Mouse (Mus musculus) lung, embryonic 14.5 days (tissue): ENCODE measurements around the gene Pnisr. TPM values are rescaled to one million over a fixed set of nuclear protein-coding genes. Genes with fewer than 3 reads are reported as not detected.

Experiments
- ATAC-seq: fragments of 200-750 bp; cut with Nextera tagmentation; 2 replicates; pipeline ENCODE4 v1.8.0; 2017; ENCODE audit warnings: mild to moderate bottlenecking, moderate TSS enrichment, moderate library complexity; ENCODE audit not compliant: insufficient read depth
- DNase-seq: peaks from one replicate; pipeline ENCODE4 v3.0.0-alpha.2; 2015
- H3K27ac ChIP-seq: fragments of 300-500 bp; sonication (generic); 2 replicates; pipeline ENCODE4 v1.5.1; 2014; ENCODE audit warnings: low read depth, mild to moderate bottlenecking, moderate library complexity
- H3K27me3 ChIP-seq: fragments of 300-500 bp; sonication (generic); 2 replicates; pipeline ENCODE4 v1.6.1; 2014; ENCODE audit warnings: low read length, control low read depth; ENCODE audit not compliant: insufficient read depth
- H3K36me3 ChIP-seq: fragments of 300-500 bp; sonication (generic); 2 replicates; pipeline ENCODE4 v1.6.1; 2014; ENCODE audit warnings: control low read depth; ENCODE audit not compliant: insufficient read depth
- H3K4me1 ChIP-seq: fragments of 300-500 bp; sonication (generic); 2 replicates; pipeline ENCODE4 v1.6.1; 2014; ENCODE audit warnings: antibody characterized with exemption, control low read depth; ENCODE audit not compliant: insufficient read depth
- H3K4me2 ChIP-seq: fragments of 300-500 bp; sonication (generic); 2 replicates; pipeline ENCODE4 v1.6.1; 2014; ENCODE audit warnings: mild to moderate bottlenecking
- H3K4me3 ChIP-seq: fragments of 300-500 bp; sonication (generic); 2 replicates; pipeline ENCODE4 v1.5.1; 2014; ENCODE audit warnings: low read depth, low read length
- H3K9ac ChIP-seq: fragments of 300-500 bp; sonication (generic); 2 replicates; pipeline ENCODE4 v1.6.1; 2014
- H3K9me3 ChIP-seq: fragments of 300-500 bp; sonication (generic); 2 replicates; pipeline ENCODE4 v1.6.1; 2016; ENCODE audit warnings: low read depth, low read length, control low read depth
- CTCF ChIP-seq: IDR thresholded peaks from 2 replicates; pipeline ENCODE4 v1.5.1; 2016; ENCODE audit warnings: antibody characterized with exemption, low read depth
- WGBS: fragments of 180-500 bp; shearing (Covaris S2); extraction: QIAGEN DNeasy Blood & Tissue Kit; methylation state at CpG from one replicate; pipeline ENCODE4 v1.1.7; 2014; 5-methylcytosine and 5-hydroxymethylcytosine counted together
- polyA plus RNA-seq: library from polyadenylated mRNA; unstranded; fragments of >200 nt; fragmentation: Nextera tagmentation; extraction: Ambion mirVana; gene quantifications from 2 replicates; pipeline ENCODE4 v1.2.1, GENCODE M21; 2014

Gene Pnisr
- polyA plus RNA-seq, 1 experiment from 2014 or later, result 139 TPM

DNA sequence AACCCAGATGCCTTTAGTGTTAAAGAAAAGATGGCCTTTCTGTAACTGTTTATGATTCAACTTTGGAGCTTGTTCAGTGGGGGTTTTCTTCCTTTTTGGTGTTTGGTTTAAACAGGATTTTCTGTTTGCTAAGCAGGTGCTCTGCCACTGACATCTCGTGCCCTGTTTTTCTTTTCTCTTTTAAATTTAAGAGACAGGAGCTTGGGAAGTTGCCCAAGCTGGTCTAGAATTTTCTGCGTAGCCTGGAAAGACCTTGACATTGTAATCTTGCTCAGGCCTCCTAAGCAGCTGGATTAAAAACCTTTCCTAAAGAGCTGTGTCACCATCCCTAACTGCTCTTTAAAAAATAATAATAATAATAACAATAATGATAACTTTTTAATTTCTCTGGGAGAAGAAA is 20.8 kb upstream of the Pnisr start:
- Histone ChIP-seq H3K27ac (no peak overlapping the region), H3K9me3 (no peaks in the 10 kb centered on the region), H3K27me3 (no peaks in the 10 kb centered on the region), H3K4me1 (no peaks in the 10 kb centered on the region), H3K9ac (no peak overlapping the region), H3K36me3 (peaks cover 27% of the 10 kb centered on the region), H3K4me3 (no peak overlapping the region), H3K4me2 (no peak overlapping the region)
- 76% methylated on average over 2 of the region's 2 CpGs for WGBS
- ATAC-seq (no peak), DNase-seq (no peak)
- no peak for TF ChIP-seq CTCF

DNA sequence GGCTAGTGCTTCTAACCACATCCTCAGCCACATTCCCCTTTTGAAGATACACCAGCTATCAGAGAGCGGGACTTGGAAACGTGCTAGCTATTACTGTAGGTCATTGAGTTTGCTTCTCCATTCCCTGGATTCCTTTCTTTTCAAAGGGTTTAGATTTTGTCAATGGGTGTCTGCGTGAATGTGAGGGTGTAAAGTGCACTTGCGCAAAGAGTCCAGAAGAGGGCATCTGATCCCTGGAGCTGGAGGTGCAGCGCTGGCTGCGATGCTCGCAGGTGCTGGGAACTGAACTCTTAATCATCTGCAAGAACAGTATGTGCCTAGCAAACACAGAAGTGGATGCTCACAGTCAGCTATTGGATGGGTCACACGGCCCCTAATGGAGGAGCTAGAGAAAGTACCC is 14.5 kb upstream of the Pnisr start:
- WGBS, result 96% methylated on average over 8 of the region's 8 CpGs
- Histone ChIP-seq H3K9ac (no peak overlapping the region), H3K36me3 (peaks cover 32% of the 10 kb centered on the region), H3K27me3 (no peaks in the 10 kb centered on the region), H3K4me3 (no peak overlapping the region), H3K27ac (no peak overlapping the region), H3K4me1 (no peaks in the 10 kb centered on the region), H3K9me3 (no peaks in the 10 kb centered on the region), H3K4me2 (no peak overlapping the region)
- ATAC-seq (no peak), DNase-seq (no peak)
- no peak for TF ChIP-seq CTCF

DNA sequence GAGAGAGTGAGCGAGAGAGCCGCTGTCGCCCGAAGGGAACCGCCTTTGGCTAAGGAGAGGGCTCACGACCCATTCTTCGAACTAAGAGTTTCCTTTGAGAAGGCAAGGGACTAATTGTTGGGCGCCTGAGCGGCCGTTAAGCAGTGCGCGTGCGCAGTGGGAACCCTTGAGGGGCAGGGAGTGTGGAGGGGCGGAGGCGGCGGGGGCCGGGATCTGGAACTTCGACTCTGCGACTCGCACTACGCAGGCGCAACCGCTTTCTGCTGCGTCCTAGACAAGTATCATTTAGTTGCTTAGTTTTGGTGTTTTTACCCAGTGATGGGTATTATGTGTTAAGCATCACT is 876 bp downstream of the Pnisr start:
- Histone ChIP-seq H3K27me3 (no peaks in the 10 kb centered on the region), H3K9me3 (no peaks in the 10 kb centered on the region), H3K4me2 (peak overlapping the region; percentile 63), H3K4me3 (peak overlapping the region; percentile 87), H3K36me3 (0 out of 2 replicates have a peak, but pooled peaks cover 3% of the 10 kb centered on the region), H3K27ac (peak overlapping the region; percentile 98), H3K9ac (peak overlapping the region; percentile 93), H3K4me1 (peaks cover 3% of the 10 kb centered on the region)
- no peak for TF ChIP-seq CTCF
- ATAC-seq, result peak; percentile 87
- WGBS, result under 1% methylated on average over 24 of the region's 24 CpGs
- peak; percentile 96 for DNase-seq

DNA sequence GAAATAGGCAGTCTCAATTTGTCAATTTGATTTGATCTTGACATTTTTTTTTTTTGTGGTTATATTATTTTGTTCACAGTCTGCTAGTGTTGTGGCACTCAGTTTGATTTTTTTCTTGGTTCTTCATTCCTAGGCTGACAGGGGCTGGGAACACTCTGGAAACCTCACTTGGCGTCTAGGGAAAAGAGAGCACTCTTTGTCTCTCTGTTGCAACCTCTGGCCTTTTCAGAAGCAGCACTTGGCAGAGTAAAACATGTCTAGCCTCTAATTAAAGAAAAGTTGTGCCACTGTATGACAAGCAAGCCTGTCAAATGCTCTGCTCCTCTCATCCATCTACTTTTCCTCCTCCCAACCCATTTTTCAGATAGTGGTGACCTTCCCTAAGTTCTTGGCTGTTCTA is 10.1 kb downstream of the Pnisr start:
- WGBS, result 81% methylated on average over 1 of the region's 1 CpGs
- TF ChIP-seq CTCF, result no peak
- H3K36me3 ChIP-seq, result peaks cover 72% of the 10 kb centered on the region

DNA sequence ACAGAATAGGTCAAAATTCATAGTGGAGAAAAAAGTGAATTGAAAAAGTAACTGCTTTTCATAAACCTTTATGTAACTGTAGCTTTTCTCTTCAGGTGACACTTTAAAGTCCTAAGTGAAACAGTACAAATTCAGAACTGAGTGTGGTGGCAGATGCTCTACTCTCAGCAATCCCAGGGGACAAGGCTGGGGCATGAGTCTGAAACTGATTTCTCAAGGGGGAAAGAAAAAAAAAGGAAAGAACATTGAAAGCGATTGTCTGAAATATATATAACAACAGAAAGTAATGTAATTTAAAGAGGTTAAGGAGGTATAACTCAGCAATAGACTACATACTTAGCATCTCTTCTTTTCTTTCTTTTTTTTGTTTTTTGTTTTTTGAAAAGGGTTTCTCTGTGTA is 17.8 kb downstream of the Pnisr start:
- Histone ChIP-seq H3K27ac (no peak overlapping the region), H3K36me3 (peaks cover 70% of the 10 kb centered on the region), H3K27me3 (no peaks in the 10 kb centered on the region), H3K9ac (no peak overlapping the region), H3K4me3 (no peak overlapping the region), H3K4me1 (no peaks in the 10 kb centered on the region), H3K9me3 (no peaks in the 10 kb centered on the region), H3K4me2 (no peak overlapping the region)
- DNase-seq (no peak), ATAC-seq (no peak)
- 96% methylated on average over 1 of the region's 1 CpGs for WGBS
- no peak for TF ChIP-seq CTCF

More for the DNA sequence above, 10.1 kb downstream of the Pnisr start:
- Histone ChIP-seq H3K4me1 (no peaks in the 10 kb centered on the region), H3K27me3 (no peaks in the 10 kb centered on the region), H3K4me2 (no peak overlapping the region), H3K9me3 (no peaks in the 10 kb centered on the region), H3K27ac (no peak overlapping the region), H3K4me3 (no peak overlapping the region), H3K9ac (no peak overlapping the region)
- DNase-seq (no peak), ATAC-seq (no peak)

DNA sequence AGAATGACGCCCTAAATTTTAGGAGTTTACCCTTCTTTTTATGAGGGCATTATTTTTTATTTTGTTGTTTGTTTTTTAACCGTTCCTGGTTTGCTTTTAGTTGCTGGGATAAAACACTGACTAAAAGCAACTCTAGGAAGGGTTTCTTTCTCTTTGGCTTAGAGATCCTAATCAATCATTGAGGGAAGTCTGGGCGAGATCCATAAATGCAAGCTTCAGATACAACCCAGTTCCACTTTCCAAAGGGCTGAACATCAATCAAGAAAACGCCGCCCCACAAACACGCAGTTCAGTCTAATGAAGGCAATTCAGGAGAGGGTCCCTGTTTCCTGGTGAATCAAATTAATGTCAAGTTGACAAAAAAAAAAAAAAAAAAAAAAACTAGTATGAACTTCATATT is 31.4 kb downstream of the Pnisr start:
- no peak for ATAC-seq
- H3K9ac ChIP-seq, result peak overlapping the region; percentile 83

DNA sequence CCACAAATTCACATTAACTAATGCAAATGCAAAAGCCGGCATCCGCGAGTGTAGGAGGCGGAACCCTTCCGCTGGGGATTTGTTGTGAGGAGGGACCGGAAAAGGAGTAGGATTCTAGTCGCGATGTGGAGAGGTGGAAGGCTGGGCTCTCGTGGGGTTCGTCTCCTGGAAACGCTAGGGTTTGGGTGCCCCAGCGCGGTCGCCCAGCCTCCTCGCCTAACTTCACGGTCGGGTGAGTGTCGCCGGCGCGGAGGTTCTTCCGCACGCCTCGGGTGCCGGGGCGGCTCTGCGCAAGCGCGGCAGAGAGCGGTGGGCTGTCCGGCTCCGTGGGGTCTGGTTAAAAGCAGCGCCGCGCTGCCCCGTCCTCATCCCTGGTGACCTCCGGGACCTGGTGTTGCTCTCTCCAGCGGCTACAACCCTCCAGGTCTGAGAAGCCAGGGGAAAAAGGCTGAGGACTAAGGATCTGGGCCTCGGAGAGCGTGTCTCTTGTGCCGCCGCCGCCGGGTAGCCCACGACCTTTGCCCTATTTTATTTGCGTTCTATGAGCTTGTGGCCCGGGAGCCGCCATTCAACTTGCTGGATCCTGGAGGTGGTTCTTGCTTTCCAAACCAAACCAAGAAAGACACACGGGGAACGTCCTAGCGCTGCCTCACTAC is 32.3 kb downstream of the Pnisr start, which contains the start of gene Coq3:
Gene Coq3 (plus strand): TSS at position 109 of the 656 bp plus-strand sequence.
- under 1% methylated on average over 51 of the region's 51 CpGs for WGBS
- no peaks in the 10 kb centered on the region for H3K27me3 ChIP-seq
- peak within 1 kb of the TSS; percentile 95 for H3K27ac ChIP-seq

More for the DNA sequence above, 31.4 kb downstream of the Pnisr start:
- Histone ChIP-seq H3K4me2 (peak overlapping the region; percentile 63), H3K4me3 (peak overlapping the region; percentile 70), H3K36me3 (peaks cover 23% of the 10 kb centered on the region), H3K27ac (peak overlapping the region; percentile 95; the same call in 1 of the 2 replicates), H3K27me3 (no peaks in the 10 kb centered on the region), H3K4me1 (0 out of 2 replicates have a peak, but pooled peaks cover 3% of the 10 kb centered on the region), H3K9me3 (no peaks in the 10 kb centered on the region)
- TF ChIP-seq CTCF, result no peak
- 16% methylated on average over 6 of the region's 6 CpGs for WGBS
- DNase-seq, result peak; percentile 28

More for the DNA sequence above, 32.3 kb downstream of the Pnisr start, which contains the start of gene Coq3:
- DNase-seq (peak; percentile 89), ATAC-seq (peak; percentile 94)
- peak within 1 kb of the TSS; percentile 83 for H3K9ac ChIP-seq
- no peak for TF ChIP-seq CTCF
- peak within 1 kb of the TSS; percentile 63 for H3K4me2 ChIP-seq
- H3K36me3 ChIP-seq, result peaks cover 15% of the 10 kb centered on the region; the same call in 1 of the 2 replicates
- H3K4me3 ChIP-seq, result peak within 1 kb of the TSS; percentile 70
- H3K9me3 ChIP-seq, result no peaks in the 10 kb centered on the region
- 0 out of 2 replicates have a peak, but pooled peaks cover 3% of the 10 kb centered on the region for H3K4me1 ChIP-seq
